Comparison of ENCODE assay signal across 8 mouse cellular contexts in genomic region chr5:103210644-103211043, GRCm38 (mm10). TPM values are rescaled to one million over a fixed set of nuclear protein-coding genes. Genes with fewer than 3 reads are reported as not detected.
DNase-seq lines count a peak whose midpoint lies in the region; ATAC-seq and TF ChIP-seq lines count a peak whose summit lies in the region.

No protein-coding gene starts in this region.

- no peak for TF ChIP-seq POLR2A in heart, adult 2 months (IDR thresholded peaks at IDR 0.05; ENCODE audit: insufficient read depth, low read depth, low read length)
- no peak for TF ChIP-seq POLR2A in brain, embryonic 14.5 days (IDR thresholded peaks at IDR 0.05; ENCODE audit: borderline replicate concordance, extremely low read depth, insufficient read depth, insufficient read length, poor library complexity, severe bottlenecking)

- no peaks in the 10 kb centered on the region for H3K9me3 ChIP-seq in forebrain, embryonic 15.5 days
- H3K9me3 ChIP-seq in limb, embryonic 15.5 days = no peaks in the 10 kb centered on the region

- H3K79me2 ChIP-seq in heart, adult 2 months (replicated peaks; ENCODE audit: control insufficient read depth, insufficient read depth, low read length) = no peaks in the 10 kb centered on the region

- no peaks in the 10 kb centered on the region for H3K27me3 ChIP-seq in heart, adult 2 months (ENCODE audit: control insufficient read depth, insufficient read depth, low read length)
- H3K27me3 ChIP-seq in forebrain, embryonic 15.5 days = no peaks in the 10 kb centered on the region
- H3K27me3 ChIP-seq in limb, embryonic 15.5 days = no peaks in the 10 kb centered on the region

- no peak for TF ChIP-seq CTCF in heart, adult 2 months (IDR thresholded peaks at IDR 0.05)
- TF ChIP-seq CTCF in brain, embryonic 14.5 days (IDR thresholded peaks at IDR 0.05; ENCODE audit: borderline replicate concordance, extremely low read depth, insufficient read depth, insufficient read length) = no peak

- DNase-seq in heart, adult 2 months = no peak
- no peak for DNase-seq in heart, postnatal 25 days (ENCODE audit: low spot score)
- DNase-seq in brain, embryonic 14.5 days (ENCODE audit: low read depth) = peak; percentile 63
- DNase-seq in urinary bladder, postnatal 4 days (ENCODE audit: low spot score in 2 of 2) = no peak
- no peak for DNase-seq in gastrocnemius, postnatal 36 days

- peak overlapping the region; percentile 57 for H3K4me2 ChIP-seq in forebrain, embryonic 15.5 days (replicated peaks)
- peak overlapping the region; percentile 42 for H3K4me2 ChIP-seq in limb, embryonic 15.5 days

- H3K9ac ChIP-seq in heart, adult 2 months (ENCODE audit: low read depth, low read length) = no peak overlapping the region; the same call in 1 of the 2 replicates
- peak overlapping the region; percentile 73 for H3K9ac ChIP-seq in forebrain, embryonic 15.5 days (replicated peaks)
- H3K9ac ChIP-seq in limb, embryonic 15.5 days = no peak overlapping the region

- H3K27ac ChIP-seq in heart, adult 2 months = no peak overlapping the region; the same call in 1 of the 2 replicates
- peak overlapping the region; percentile 87 for H3K27ac ChIP-seq in forebrain, embryonic 15.5 days (replicated peaks)
- H3K27ac ChIP-seq in limb, embryonic 15.5 days = no peak overlapping the region

- TF ChIP-seq EP300 in heart, adult 2 months (IDR thresholded peaks at IDR 0.05; ENCODE audit: insufficient read depth, low read depth, low read length) = no peak

- no peaks in the 10 kb centered on the region for H3K4me1 ChIP-seq in heart, adult 2 months (ENCODE audit: control insufficient read depth, insufficient read depth, low read length)
- H3K4me1 ChIP-seq in forebrain, embryonic 15.5 days = peaks cover 31% of the 10 kb centered on the region
- H3K4me1 ChIP-seq in limb, embryonic 15.5 days = peaks cover 3% of the 10 kb centered on the region

- H3K36me3 ChIP-seq in heart, adult 2 months (ENCODE audit: control insufficient read depth, insufficient read depth, low read length) = no peaks in the 10 kb centered on the region
- no peaks in the 10 kb centered on the region for H3K36me3 ChIP-seq in forebrain, embryonic 15.5 days
- no peaks in the 10 kb centered on the region for H3K36me3 ChIP-seq in limb, embryonic 15.5 days

- intact Hi-C loops in heart, adult 2 months (cut with DNase I) = loop anchor here (5.0 to 10.0 kb wide), 2 partner anchors 33 to 106 kb away; no protein-coding TSS in a partner anchor
- intact Hi-C loops in heart, postnatal 25 days (cut with DNase I) = no loop called here
- intact Hi-C loops in gastrocnemius, postnatal 36 days (cut with DNase I) = no loop called here

- peak overlapping the region; percentile 46 for H3K4me3 ChIP-seq in heart, adult 2 months
- H3K4me3 ChIP-seq in forebrain, embryonic 15.5 days = peak overlapping the region; percentile 54
- peak overlapping the region; percentile 28 for H3K4me3 ChIP-seq in limb, embryonic 15.5 days

- WGBS in heart, adult 2 months = 22% methylated on average over 6 of the region's 6 CpGs
- 7% methylated on average over 6 of the region's 6 CpGs for WGBS in forebrain, embryonic 15.5 days
- 35% methylated on average over 6 of the region's 6 CpGs for WGBS in limb, embryonic 15.5 days

- ATAC-seq in forebrain, embryonic 15.5 days (replicated peaks) = peak; percentile 30
- ATAC-seq in limb, embryonic 15.5 days (ENCODE audit: insufficient number of reproducible peaks, low FRiP score, low TSS enrichment, low read depth) = no peak
- ATAC-seq in erythroblast, adult 5-6 weeks (replicated peaks; ENCODE audit: low FRiP score, poor library complexity, severe bottlenecking) = no peak

RNA-seq across cellular contexts. Expression of gene Mapk10, which starts 0.5 kb away (rescaled TPM):
- total RNA-seq in heart, adult 2 months (2021) = 10 to 100 TPM; 25.7 to 32.0 TPM
- 5.8 and 14.6 TPM in 2 replicates for polyA plus RNA-seq in heart, adult 2 months (2012; rRNA removed)
- 10 to 100 TPM; 34.5 to 39.5 TPM for total RNA-seq in heart, postnatal 25 days (2021)
- polyA plus RNA-seq in brain, embryonic 14.5 days (2012; rRNA removed) = 37.3 and 65.9 TPM in 2 replicates
- 76.5 and 83.9 TPM in 2 replicates for polyA plus RNA-seq in forebrain, embryonic 15.5 days (2015; fragmentation: Nextera tagmentation; extraction: Ambion mirVana)
- polyA plus RNA-seq in limb, embryonic 15.5 days (2015; fragmentation: Nextera tagmentation; extraction: Ambion mirVana) = 0.42 and 0.98 TPM in 2 replicates
- total RNA-seq in gastrocnemius, postnatal 36 days (2021) = 1 to 10 TPM in 1 of 2 experiments, under 1 TPM in 1; 0.69 to 1.7 TPM
- total RNA-seq in erythroblast, adult 5-6 weeks (2015; ENCODE audit: low replicate concordance) = not detected in 2 replicates
- not detected in 2 replicates for total RNA-seq in erythroblast, adult 5-6 weeks (2017; ENCODE audit: low replicate concordance)

Comparison
In these comparisons a context has a peak if more than half of its experiments do, and no peak if none do; other contexts are left out.
1. RNA of gene Mapk10, which starts 0.5 kb away (total RNA-seq): 34.5 to 39.5 TPM in heart, postnatal 25 days and 25.7 to 32.0 TPM in heart, adult 2 months; 0.69 to 1.7 TPM in gastrocnemius, postnatal 36 days and not detected in erythroblast, adult 5-6 weeks; every median in the first group is over 4 times any median in the second.
2. Peak in every context shown above with its lines, with median percentiles within 50 percentile points of each other: H3K4me3 ChIP-seq.